Mouse (Mus musculus): ENCODE measurements around the gene Rbfox2. TPM values are rescaled to one million over a fixed set of nuclear protein-coding genes. Genes with fewer than 3 reads are reported as not detected.

The Rbfox2 gene
- polyA plus RNA-seq, 1 experiment from 2014 or later, result 136 TPM

- 42% methylated on average over 2 of the region's 2 CpGs for WGBS
- ATAC-seq (ENCODE audit: low read depth), result no peak; the same call in 1 of the 2 replicates
These were observed 269.9 kb downstream of the Rbfox2 start for GRCm38 (mm10) chr15:77036989-77037277.

GRCm38 (mm10) chr15:77036320-77036988 is 270.4 kb downstream of the Rbfox2 start:
- Histone ChIP-seq H3K9ac (0 out of 2 replicates have a peak overlapping the region, but pooled peaks have one; percentile 54), H3K4me3 (no peak overlapping the region), H3K4me1 (replicated peaks) (peaks cover 31% of the 10 kb centered on the region), H3K36me3 (no peaks in the 10 kb centered on the region), H3K27ac (replicated peaks) (peak overlapping the region; percentile 89), H3K4me2 (no peak overlapping the region), H3K9me3 (no peaks in the 10 kb centered on the region), H3K27me3 (no peaks in the 10 kb centered on the region)
- 72% methylated on average over 11 of the region's 11 CpGs for WGBS
- ATAC-seq (ENCODE audit: low read depth), result peak; percentile 66

More at GRCm38 (mm10) chr15:77036989-77037277, 269.9 kb downstream of the Rbfox2 start:
- Histone ChIP-seq H3K4me1 (replicated peaks) (peaks cover 31% of the 10 kb centered on the region), H3K9me3 (no peaks in the 10 kb centered on the region), H3K27ac (replicated peaks) (peak overlapping the region; percentile 89), H3K36me3 (no peaks in the 10 kb centered on the region), H3K27me3 (no peaks in the 10 kb centered on the region), H3K4me3 (no peak overlapping the region), H3K9ac (peak overlapping the region; percentile 54; the same call in 1 of the 2 replicates), H3K4me2 (no peak overlapping the region)

- ATAC-seq (ENCODE audit: low read depth), result no peak
- H3K4me2 ChIP-seq, result no peak overlapping the region
- H3K4me1 ChIP-seq (replicated peaks), result peaks cover 29% of the 10 kb centered on the region
- H3K27me3 ChIP-seq, result no peaks in the 10 kb centered on the region
- H3K9me3 ChIP-seq, result no peaks in the 10 kb centered on the region
- H3K27ac ChIP-seq (replicated peaks), result no peak overlapping the region
- no peak overlapping the region for H3K4me3 ChIP-seq
- no peaks in the 10 kb centered on the region for H3K36me3 ChIP-seq
- no peak overlapping the region for H3K9ac ChIP-seq
- 89% methylated on average over 3 of the region's 3 CpGs for WGBS
These were observed 271.2 kb downstream of the Rbfox2 start for GRCm38 (mm10) chr15:77035643-77036042.

- no peak overlapping the region for H3K27ac ChIP-seq (replicated peaks)
- peaks cover 22% of the 10 kb centered on the region for H3K4me1 ChIP-seq (replicated peaks)
- H3K4me3 ChIP-seq, result no peak overlapping the region
- H3K27me3 ChIP-seq, result no peaks in the 10 kb centered on the region
- H3K9ac ChIP-seq, result no peak overlapping the region
- no peaks in the 10 kb centered on the region for H3K9me3 ChIP-seq
- ATAC-seq (ENCODE audit: low read depth), result no peak
- H3K4me2 ChIP-seq, result no peak overlapping the region
- no peaks in the 10 kb centered on the region for H3K36me3 ChIP-seq
- 78% methylated on average over 6 of the region's 6 CpGs for WGBS
These were observed 272.3 kb downstream of the Rbfox2 start for GRCm38 (mm10) chr15:77034526-77034925.

GRCm38 (mm10) chr15:77031271-77031670 is 275.5 kb downstream of the Rbfox2 start:
- no peak for ATAC-seq (ENCODE audit: low read depth)
- no peak overlapping the region for H3K9ac ChIP-seq
- H3K9me3 ChIP-seq, result no peaks in the 10 kb centered on the region
- no peak overlapping the region for H3K4me2 ChIP-seq
- peaks cover 10% of the 10 kb centered on the region for H3K4me1 ChIP-seq (replicated peaks)
- no peaks in the 10 kb centered on the region for H3K36me3 ChIP-seq
- no peaks in the 10 kb centered on the region for H3K27me3 ChIP-seq
- no peak overlapping the region for H3K27ac ChIP-seq (replicated peaks)
- no peak overlapping the region for H3K4me3 ChIP-seq
- 65% methylated on average over 3 of the region's 3 CpGs for WGBS

GRCm38 (mm10) chr15:77029331-77029991 is 277.3 kb downstream of the Rbfox2 start:
- Histone ChIP-seq H3K27me3 (no peaks in the 10 kb centered on the region), H3K4me2 (no peak overlapping the region), H3K4me1 (replicated peaks) (peaks cover 18% of the 10 kb centered on the region), H3K4me3 (no peak overlapping the region), H3K9me3 (no peaks in the 10 kb centered on the region), H3K27ac (replicated peaks) (peak overlapping the region; percentile 46; the same call in 1 of the 2 replicates), H3K9ac (no peak overlapping the region), H3K36me3 (no peaks in the 10 kb centered on the region)
- ATAC-seq (ENCODE audit: low read depth), result peak; percentile 44
- WGBS, result 34% methylated on average over 7 of the region's 7 CpGs

Other genes with a start within 250 kb of the Rbfox2 start
- gene Apol7a, start 92.1 kb upstream of the Rbfox2 start, polyA plus RNA-seq (2015; fragmentation: Nextera tagmentation; extraction: Ambion mirVana), result 0.29 TPM in 1 of 2 replicates, not detected in the other
- 0.41 and 0.43 TPM in 2 replicates for gene Apol9a, start 104.1 kb upstream of the Rbfox2 start, polyA plus RNA-seq (2015; fragmentation: Nextera tagmentation; extraction: Ambion mirVana)
- gene Apol7b, start 140.5 kb upstream of the Rbfox2 start, polyA plus RNA-seq (2015; fragmentation: Nextera tagmentation; extraction: Ambion mirVana), result not detected in 2 replicates
- not detected in 2 replicates for gene Apol10a, start 170.0 kb upstream of the Rbfox2 start, polyA plus RNA-seq (2015; fragmentation: Nextera tagmentation; extraction: Ambion mirVana)
- gene Apol11a, start 201.3 kb upstream of the Rbfox2 start, polyA plus RNA-seq (2015; fragmentation: Nextera tagmentation; extraction: Ambion mirVana), result not detected in 2 replicates
- gene Apol7c, start 226.3 kb upstream of the Rbfox2 start, polyA plus RNA-seq (2015; fragmentation: Nextera tagmentation; extraction: Ambion mirVana), result not detected in 2 replicates